Mouse (Mus musculus): Measurements from ENCODE around the gene March8.

DNA sequence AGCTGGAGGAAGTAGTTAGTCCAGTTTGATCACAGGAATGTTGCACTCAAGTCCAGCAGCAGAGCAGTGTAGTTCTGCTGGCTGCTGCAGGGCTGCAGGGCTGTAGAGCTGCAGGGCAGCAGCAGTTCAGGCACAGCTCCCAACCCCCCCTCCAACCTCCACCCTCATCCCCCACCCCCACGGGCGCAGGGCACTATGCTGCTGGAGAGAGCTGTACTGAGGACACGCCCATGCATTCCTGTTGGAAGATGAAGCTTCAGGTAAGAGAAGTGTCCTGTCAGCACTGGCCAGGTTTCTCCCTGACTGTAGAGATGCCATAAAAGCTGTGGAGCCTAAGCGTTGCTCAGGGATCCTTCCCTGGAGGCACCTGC lies 48.2 kb downstream of the March8 start:
- TF ChIP-seq CTCF (conservative IDR thresholded peaks at IDR 0.05; ENCODE audit: insufficient read depth, insufficient read length, low read depth, low read length) (no peak), POLR2A (IDR thresholded peaks at IDR 0.05; ENCODE audit: low read depth, low read length) (no peak)
